Mouse (Mus musculus) liver, postnatal 0 days (tissue): ENCODE measurements at regions not wholly inside any gene's neighbourhood (a gene's known extent, or its start where the extent isn't known, plus 50 kb on each side); places are given as distances from the start of the nearest gene placed in this dataset.

ENCODE experiments used
- ATAC-seq: fragments of 200-750 bp; cut with Nextera tagmentation; 2 replicates; pipeline ENCODE4 v1.8.0; 2017; ENCODE audit warnings: mild to moderate bottlenecking, moderate library complexity
- DNase-seq: peaks from one replicate; pipeline ENCODE4 v3.0.0-alpha.2; 2016
- H3K27ac ChIP-seq: fragments of 300-500 bp; sonication (generic); 2 replicates; pipeline ENCODE4 v1.5.1; 2014; ENCODE audit warnings: antibody characterized with exemption, moderate library complexity, mild to moderate bottlenecking, low read depth
- H3K27me3 ChIP-seq: fragments of 300-500 bp; sonication (generic); 2 replicates; pipeline ENCODE4 v1.6.1; 2014; ENCODE audit warnings: low read length, control low read depth, mixed read lengths; ENCODE audit not compliant: insufficient read depth
- H3K36me3 ChIP-seq: fragments of 300-500 bp; sonication (generic); replicated peaks from 2 replicates; pipeline ENCODE4 v1.6.1; 2014; ENCODE audit warnings: mild to moderate bottlenecking, control low read depth, low read length, moderate library complexity, mixed read lengths; ENCODE audit not compliant: insufficient read depth
- H3K4me1 ChIP-seq: fragments of 300-500 bp; sonication (generic); 2 replicates; pipeline ENCODE4 v1.6.1; 2014; ENCODE audit warnings: antibody characterized with exemption, mild to moderate bottlenecking, control low read depth; ENCODE audit not compliant: insufficient read depth
- H3K4me2 ChIP-seq: fragments of 300-500 bp; sonication (generic); 2 replicates; pipeline ENCODE4 v1.6.1; 2014; ENCODE audit warnings: low read depth, mild to moderate bottlenecking, low read length, moderate library complexity, mixed read lengths
- H3K4me3 ChIP-seq: fragments of 300-500 bp; sonication (generic); 2 replicates; pipeline ENCODE4 v1.5.1; 2014; ENCODE audit warnings: low read depth, low read length
- H3K9ac ChIP-seq: fragments of 300-500 bp; sonication (generic); replicated peaks from 2 replicates; pipeline ENCODE4 v1.6.1; 2014; ENCODE audit warnings: mild to moderate bottlenecking, moderate library complexity
- H3K9me3 ChIP-seq: fragments of 300-500 bp; sonication (generic); 2 replicates; pipeline ENCODE4 v1.6.1; 2016; ENCODE audit warnings: mild to moderate bottlenecking, control low read depth, low read length, mixed read lengths
- CTCF ChIP-seq: sonication (generic); IDR thresholded peaks from 2 replicates; pipeline ENCODE4 v1.5.1; 2016; ENCODE audit warnings: antibody characterized with exemption, low read depth
- EP300 ChIP-seq: IDR thresholded peaks from 2 replicates; pipeline ENCODE4 v1.6.1; 2016; ENCODE audit warnings: antibody characterized with exemption, low read depth, mild to moderate bottlenecking
- WGBS: fragments of 180-500 bp; shearing (Covaris S2); extraction: QIAGEN DNeasy Blood & Tissue Kit; methylation state at CpG from one replicate; pipeline ENCODE4 v1.1.7; 2014; ENCODE audit not compliant: insufficient replicate concordance; 5-methylcytosine and 5-hydroxymethylcytosine counted together

GRCm38 (mm10) chr13:101316336-101316735 is 451.7 kb downstream of the Pik3r1 start:
- Histone ChIP-seq H3K9ac (no peak overlapping the region), H3K4me1 (peaks cover 3% of the 10 kb centered on the region; the same call in 1 of the 2 replicates), H3K36me3 (no peaks in the 10 kb centered on the region), H3K27me3 (no peaks in the 10 kb centered on the region), H3K27ac (no peak overlapping the region), H3K4me2 (no peak overlapping the region), H3K9me3 (no peaks in the 10 kb centered on the region), H3K4me3 (no peak overlapping the region)
- TF ChIP-seq CTCF (no peak), EP300 (no peak)
- no peak for DNase-seq
- peak; percentile 36; the same call in 1 of the 2 replicates for ATAC-seq
- WGBS, result 68% methylated on average over 4 of the region's 4 CpGs

- Histone ChIP-seq H3K4me2 (no peak overlapping the region), H3K27me3 (no peaks in the 10 kb centered on the region), H3K27ac (no peak overlapping the region), H3K9ac (no peak overlapping the region), H3K4me3 (no peak overlapping the region), H3K9me3 (no peaks in the 10 kb centered on the region), H3K4me1 (peaks cover 3% of the 10 kb centered on the region; the same call in 1 of the 2 replicates), H3K36me3 (no peaks in the 10 kb centered on the region)
- TF ChIP-seq EP300 (no peak), CTCF (no peak)
- ATAC-seq, result peak; percentile 70
- DNase-seq, result no peak
Observed at GRCm38 (mm10) chr13:101314040-101314439, 454.0 kb downstream of the Pik3r1 start.

DNA sequence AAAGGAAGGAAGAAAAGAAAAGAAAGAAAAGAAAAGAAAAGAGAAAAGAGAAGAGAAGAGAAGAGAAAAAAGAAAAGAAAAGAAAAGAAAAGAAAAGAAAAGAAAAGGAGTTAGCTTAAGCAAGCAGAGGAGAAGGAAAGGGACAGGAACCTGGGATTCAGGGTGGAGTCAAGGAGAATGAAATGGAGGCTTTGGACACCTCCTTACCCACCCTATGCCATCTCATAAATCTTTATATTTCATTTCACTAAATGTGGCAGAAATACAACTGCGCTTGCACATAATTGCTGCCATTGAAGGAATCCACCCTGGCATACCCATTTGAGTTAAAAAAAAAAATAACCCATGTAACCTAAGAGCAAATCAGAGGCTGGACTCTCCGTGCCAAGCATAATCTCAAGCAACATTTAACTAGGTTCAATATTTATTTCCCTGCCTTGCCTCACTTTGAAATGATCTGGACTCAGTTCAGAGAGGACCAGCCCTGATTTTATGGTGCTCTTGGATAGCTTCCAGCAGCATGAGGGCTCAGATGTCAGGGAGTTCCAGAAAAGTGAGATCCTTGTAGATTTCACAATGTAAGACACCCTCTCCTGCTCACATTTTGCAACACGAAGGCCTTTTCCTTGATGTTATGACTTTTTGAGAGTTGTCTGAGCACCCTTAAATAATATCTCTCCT is 456.2 kb downstream of the Pik3r1 start:
- 74% methylated on average over 3 of the region's 3 CpGs for WGBS
- no peak overlapping the region for H3K4me3 ChIP-seq
- no peak for TF ChIP-seq CTCF
- TF ChIP-seq EP300, result no peak
- H3K9ac ChIP-seq, result no peak overlapping the region
- no peaks in the 10 kb centered on the region for H3K9me3 ChIP-seq
- peaks cover 3% of the 10 kb centered on the region; the same call in 1 of the 2 replicates for H3K4me1 ChIP-seq
- H3K27me3 ChIP-seq, result no peaks in the 10 kb centered on the region
- no peak for DNase-seq
- no peak for ATAC-seq
- no peaks in the 10 kb centered on the region for H3K36me3 ChIP-seq
- H3K27ac ChIP-seq, result no peak overlapping the region
- H3K4me2 ChIP-seq, result no peak overlapping the region

DNA sequence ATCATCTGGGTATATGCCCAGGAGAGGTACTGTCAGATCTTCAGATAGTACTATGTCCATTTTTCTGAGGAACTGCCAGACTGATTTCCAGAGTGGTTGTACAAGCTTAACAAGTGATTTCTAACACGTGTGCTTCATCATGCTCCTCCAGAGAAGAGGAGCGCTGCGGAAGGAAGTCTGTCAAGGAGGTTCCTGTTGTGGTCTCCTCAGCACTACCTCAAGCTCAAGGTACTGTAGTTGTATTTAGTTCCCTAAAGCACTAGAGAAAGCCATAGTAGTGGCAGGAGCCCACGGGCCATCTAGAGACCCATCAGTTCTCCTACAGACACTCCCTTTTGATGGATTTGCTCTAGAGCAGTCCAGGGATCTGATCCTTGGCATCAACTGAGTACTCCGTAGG is 459.3 kb downstream of the Pik3r1 start:
- ATAC-seq (no peak), DNase-seq (no peak)
- Histone ChIP-seq H3K36me3 (no peaks in the 10 kb centered on the region), H3K27ac (no peak overlapping the region), H3K4me1 (no peaks in the 10 kb centered on the region), H3K27me3 (no peaks in the 10 kb centered on the region), H3K9me3 (no peaks in the 10 kb centered on the region), H3K4me2 (no peak overlapping the region), H3K9ac (no peak overlapping the region), H3K4me3 (no peak overlapping the region)
- 46% methylated on average over 5 of the region's 5 CpGs for WGBS
- TF ChIP-seq EP300, result no peak
- TF ChIP-seq CTCF, result no peak

DNA sequence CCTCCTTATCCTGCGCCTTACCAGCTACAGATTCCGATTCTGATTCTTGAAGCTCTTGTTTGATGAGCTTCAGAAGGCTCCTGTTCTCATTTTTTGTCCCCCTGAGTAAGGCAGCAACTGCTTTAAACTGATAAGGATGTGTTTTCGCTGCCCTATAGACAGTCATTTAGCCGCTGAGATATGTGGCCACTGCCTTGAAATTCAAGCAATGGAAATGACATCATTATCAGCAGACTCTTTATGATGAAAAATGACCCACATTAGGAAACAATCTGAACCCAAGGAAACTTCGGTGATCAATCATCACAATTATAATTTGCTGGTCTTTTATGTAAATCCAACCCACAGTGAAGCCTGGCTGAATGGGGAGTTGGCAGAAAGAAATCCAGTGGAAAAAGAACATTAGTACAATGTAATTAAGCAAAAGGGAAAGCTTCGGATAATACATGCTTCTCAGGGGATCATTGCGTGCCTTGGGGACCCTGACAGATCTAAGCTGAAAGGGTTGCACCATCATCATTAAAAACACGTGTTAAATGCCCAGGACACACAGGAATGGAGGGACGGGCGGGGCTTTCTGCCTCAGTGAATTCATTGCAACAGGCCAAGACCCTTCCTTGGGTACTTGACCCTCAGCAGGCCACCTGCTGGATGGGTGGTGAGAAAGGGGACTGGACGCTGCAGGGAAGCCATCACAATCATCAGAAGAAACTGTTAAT is 462.2 kb downstream of the Pik3r1 start:
- Histone ChIP-seq H3K4me1 (no peaks in the 10 kb centered on the region), H3K27ac (no peak overlapping the region), H3K4me3 (no peak overlapping the region), H3K9me3 (no peaks in the 10 kb centered on the region), H3K27me3 (no peaks in the 10 kb centered on the region), H3K36me3 (no peaks in the 10 kb centered on the region), H3K4me2 (no peak overlapping the region), H3K9ac (no peak overlapping the region)
- no peak for DNase-seq
- no peak for ATAC-seq
- 69% methylated on average over 11 of the region's 11 CpGs for WGBS
- no peak for TF ChIP-seq CTCF

DNA sequence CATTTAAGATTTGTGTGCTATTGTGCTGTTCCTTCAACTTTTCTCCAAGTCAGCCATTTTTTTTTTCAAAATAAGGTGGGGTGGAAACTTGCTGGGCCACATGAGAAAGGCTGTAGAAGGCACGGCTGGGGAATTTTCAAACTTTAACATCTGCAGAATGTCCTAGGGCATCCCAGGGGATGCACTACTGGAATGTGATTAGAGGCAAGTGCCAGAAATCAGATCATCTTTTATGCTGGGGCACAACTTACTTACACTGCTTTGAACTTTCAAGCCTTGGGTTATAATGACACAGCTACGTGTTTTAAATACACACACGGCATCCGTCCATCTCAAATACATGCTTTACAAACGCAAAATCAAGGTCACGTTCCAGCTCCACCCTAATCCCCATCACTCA is 463.0 kb downstream of the Pik3r1 start:
- H3K27ac ChIP-seq, result no peak overlapping the region
- TF ChIP-seq EP300 (no peak), CTCF (no peak)
- no peak overlapping the region for H3K9ac ChIP-seq
- no peaks in the 10 kb centered on the region for H3K36me3 ChIP-seq
- H3K27me3 ChIP-seq, result no peaks in the 10 kb centered on the region
- no peaks in the 10 kb centered on the region for H3K9me3 ChIP-seq
- no peak overlapping the region for H3K4me3 ChIP-seq
- DNase-seq (no peak), ATAC-seq (no peak)
- H3K4me1 ChIP-seq, result no peaks in the 10 kb centered on the region
- WGBS, result 84% methylated on average over 6 of the region's 6 CpGs
- H3K4me2 ChIP-seq, result no peak overlapping the region
